Mouse (Mus musculus) midbrain, embryonic 12.5 days (tissue): ENCODE results near the gene Ppm1e. TPM values are rescaled to one million over a fixed set of nuclear protein-coding genes. Genes with fewer than 3 reads are reported as not detected.

Experiments
- ATAC-seq: fragments of 200-750 bp; cut with Nextera tagmentation; 2 replicates; pipeline ENCODE4 v1.8.0; 2017; ENCODE audit warnings: low read depth, moderate TSS enrichment, moderate library complexity; ENCODE audit not compliant: low FRiP score
- H3K27ac ChIP-seq: fragments of 300-500 bp; sonication (generic); replicated peaks from 2 replicates; pipeline ENCODE4 v1.5.1; 2016; ENCODE audit warnings: mild to moderate bottlenecking
- H3K27me3 ChIP-seq: fragments of 300-500 bp; sonication (generic); 2 replicates; pipeline ENCODE4 v1.6.1; 2016; ENCODE audit warnings: mild to moderate bottlenecking
- H3K36me3 ChIP-seq: fragments of 300-500 bp; sonication (generic); 2 replicates; pipeline ENCODE4 v1.6.1; 2016
- H3K4me1 ChIP-seq: fragments of 300-500 bp; sonication (generic); 2 replicates; pipeline ENCODE4 v1.6.1; 2016
- H3K4me2 ChIP-seq: fragments of 300-500 bp; sonication (generic); replicated peaks from 2 replicates; pipeline ENCODE4 v1.6.1; 2016; ENCODE audit warnings: mild to moderate bottlenecking, moderate library complexity
- H3K4me3 ChIP-seq: fragments of 300-500 bp; sonication (generic); 2 replicates; pipeline ENCODE4 v1.5.1; 2016; ENCODE audit warnings: mild to moderate bottlenecking
- H3K9ac ChIP-seq: fragments of 300-500 bp; sonication (generic); replicated peaks from 2 replicates; pipeline ENCODE4 v1.6.1; 2016; ENCODE audit warnings: mild to moderate bottlenecking, moderate library complexity
- H3K9me3 ChIP-seq: fragments of 300-500 bp; sonication (generic); 2 replicates; pipeline ENCODE4 v1.6.1; 2016; ENCODE audit warnings: mild to moderate bottlenecking
- WGBS: fragments of 180-500 bp; shearing (Covaris S2); methylation state at CpG from one replicate; pipeline ENCODE4 v1.1.7; 2016; 5-methylcytosine and 5-hydroxymethylcytosine counted together
- polyA plus RNA-seq: library from polyadenylated mRNA; unstranded; fragments of >200 nt; fragmentation: Nextera tagmentation; extraction: Ambion mirVana; gene quantifications from 2 replicates; pipeline ENCODE4 v1.2.1, GENCODE M21; 2016

Ppm1e gene
- polyA plus RNA-seq, 1 experiment from 2014 or later, result 19.4 TPM

DNA sequence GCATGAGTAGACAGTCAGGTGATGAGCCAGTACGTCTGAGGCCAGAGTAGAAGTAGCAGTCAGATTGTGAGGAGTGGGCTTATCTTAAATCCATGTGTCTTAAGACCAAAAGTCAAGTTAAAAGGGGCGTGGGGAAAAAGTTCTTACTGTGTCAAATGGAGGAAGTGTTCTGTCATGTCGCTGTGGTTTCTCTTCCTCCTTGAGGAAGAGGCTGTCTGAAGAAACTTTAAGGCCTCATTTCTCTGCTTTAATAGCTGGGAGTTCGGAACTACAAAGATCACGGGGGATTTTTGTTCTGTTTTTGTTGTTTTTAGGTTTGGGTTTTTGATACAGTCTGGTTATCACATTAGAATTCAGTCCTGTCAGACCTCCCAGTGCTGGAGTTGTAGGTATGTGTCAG, 146.5 kb downstream of the Ppm1e start:
- no peak for ATAC-seq
- H3K36me3 ChIP-seq, result peaks cover 27% of the 10 kb centered on the region
- no peaks in the 10 kb centered on the region for H3K4me1 ChIP-seq
- no peaks in the 10 kb centered on the region for H3K9me3 ChIP-seq
- no peak overlapping the region for H3K4me3 ChIP-seq
- WGBS, result 87% methylated on average over 5 of the region's 5 CpGs
- no peak overlapping the region for H3K27ac ChIP-seq
- no peaks in the 10 kb centered on the region for H3K27me3 ChIP-seq
- H3K4me2 ChIP-seq, result no peak overlapping the region
- H3K9ac ChIP-seq, result no peak overlapping the region

Other genes with a start within 250 kb of the Ppm1e start
- 93.4 and 99.6 TPM in 2 replicates for gene Ska2, start 249.8 kb downstream of the Ppm1e start, polyA plus RNA-seq
- gene Trim37, start 231.9 kb downstream of the Ppm1e start, polyA plus RNA-seq, result 95.3 and 106 TPM in 2 replicates
- gene Rad51c, start 45.9 kb upstream of the Ppm1e start, polyA plus RNA-seq, result 9.8 and 12.0 TPM in 2 replicates
- gene Tex14, start 46.0 kb upstream of the Ppm1e start, polyA plus RNA-seq, result 0.60 TPM in 1 of 2 replicates, not detected in the other
- not detected in 2 replicates for gene Gm11492, start 207.6 kb upstream of the Ppm1e start, polyA plus RNA-seq
- 12.5 and 14.3 TPM in 2 replicates for gene Sept4, start 209.9 kb upstream of the Ppm1e start, polyA plus RNA-seq
- gene Mtmr4, start 233.1 kb upstream of the Ppm1e start, polyA plus RNA-seq, result 76.9 and 87.9 TPM in 2 replicates